Mouse (Mus musculus): ENCODE measurements at regions not wholly inside any gene's neighbourhood (a gene's known extent, or its start where the extent isn't known, plus 50 kb on each side); places are given as distances from the start of the nearest gene placed in this dataset.

DNA sequence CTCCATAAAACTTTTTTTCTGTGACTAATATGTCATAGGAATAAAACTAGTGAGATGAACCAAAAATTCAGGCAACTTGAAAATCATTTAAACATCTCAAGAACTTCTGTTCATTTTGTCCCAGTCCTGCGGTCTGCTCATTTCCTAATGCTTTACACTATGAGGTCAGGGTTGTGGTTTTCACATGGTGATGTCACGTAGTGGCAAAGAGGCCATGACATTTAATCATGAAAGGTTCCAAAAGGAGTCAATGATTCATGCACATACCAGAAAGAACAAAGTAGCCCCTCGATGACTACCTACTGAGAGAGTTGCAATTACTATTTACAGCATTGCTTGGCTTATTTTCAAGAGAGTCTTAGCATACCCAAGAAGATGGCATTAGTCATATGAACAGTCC, 233.6 kb upstream of the Defb41 start:
- no peaks in the 10 kb centered on the region for H3K4me1 ChIP-seq (replicated peaks; ENCODE audit: low read depth, low read length)
- no peak for TF ChIP-seq NANOG (IDR thresholded peaks at IDR 0.05; ENCODE audit: borderline replicate concordance, low read length)
- no peaks in the 10 kb centered on the region for H3K36me3 ChIP-seq (ENCODE audit: insufficient read depth, low read length)
- H3K27me3 ChIP-seq (ENCODE audit: insufficient read depth, low read length) = no peaks in the 10 kb centered on the region
- no peaks in the 10 kb centered on the region for H3K9me3 ChIP-seq (ENCODE audit: low read length)
- no peak overlapping the region for H3K4me3 ChIP-seq (replicated peaks; ENCODE audit: low read length)

DNA sequence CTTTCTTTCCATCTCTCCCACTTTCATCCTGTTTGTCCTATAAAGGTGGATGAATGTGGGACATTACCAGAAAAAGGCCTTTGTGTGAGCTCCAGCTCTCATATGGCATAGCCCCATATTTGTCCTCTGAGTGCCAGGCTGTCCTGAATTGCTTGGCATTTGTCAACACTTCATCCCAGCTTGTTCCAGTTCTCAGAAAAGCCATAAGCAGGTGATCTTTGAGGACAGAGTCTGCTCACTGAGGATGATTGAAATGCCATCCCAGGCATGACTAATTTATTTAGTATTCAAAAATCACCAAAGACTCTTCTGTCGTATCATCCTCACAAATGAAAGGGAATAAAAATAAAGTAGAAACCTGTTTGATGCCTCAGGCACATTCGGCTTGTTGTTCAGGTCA, 203.6 kb upstream of the Defb41 start:
- Histone ChIP-seq H3K36me3 (ENCODE audit: insufficient read depth, low read length) (no peaks in the 10 kb centered on the region), H3K9me3 (ENCODE audit: low read length) (no peaks in the 10 kb centered on the region), H3K4me1 (replicated peaks; ENCODE audit: low read depth, low read length) (no peaks in the 10 kb centered on the region), H3K4me3 (replicated peaks; ENCODE audit: low read length) (no peak overlapping the region), H3K27me3 (ENCODE audit: insufficient read depth, low read length) (no peaks in the 10 kb centered on the region)
- TF ChIP-seq NANOG (IDR thresholded peaks at IDR 0.05; ENCODE audit: borderline replicate concordance, low read length) = no peak
- no peak for TF ChIP-seq CTCF (conservative IDR thresholded peaks at IDR 0.05; ENCODE audit: low read length)
- no peak for TF ChIP-seq POU5F1 (IDR thresholded peaks at IDR 0.05; ENCODE audit: borderline replicate concordance, low read length)

GRCm38 (mm10) chr1:18465303-18465829, 200.4 kb upstream of the Defb41 start:
- H3K27me3 ChIP-seq (ENCODE audit: insufficient read depth, low read length) = no peaks in the 10 kb centered on the region
- H3K9me3 ChIP-seq (ENCODE audit: low read length) = no peaks in the 10 kb centered on the region
- H3K36me3 ChIP-seq (ENCODE audit: insufficient read depth, low read length) = no peaks in the 10 kb centered on the region
- H3K4me3 ChIP-seq (replicated peaks; ENCODE audit: low read length) = no peak overlapping the region
- H3K4me1 ChIP-seq (replicated peaks; ENCODE audit: low read depth, low read length) = no peaks in the 10 kb centered on the region
- TF ChIP-seq POU5F1 (IDR thresholded peaks at IDR 0.05; ENCODE audit: borderline replicate concordance, low read length) (no peak), NANOG (IDR thresholded peaks at IDR 0.05; ENCODE audit: borderline replicate concordance, low read length) (no peak), CTCF (conservative IDR thresholded peaks at IDR 0.05; ENCODE audit: low read length) (no peak)

DNA sequence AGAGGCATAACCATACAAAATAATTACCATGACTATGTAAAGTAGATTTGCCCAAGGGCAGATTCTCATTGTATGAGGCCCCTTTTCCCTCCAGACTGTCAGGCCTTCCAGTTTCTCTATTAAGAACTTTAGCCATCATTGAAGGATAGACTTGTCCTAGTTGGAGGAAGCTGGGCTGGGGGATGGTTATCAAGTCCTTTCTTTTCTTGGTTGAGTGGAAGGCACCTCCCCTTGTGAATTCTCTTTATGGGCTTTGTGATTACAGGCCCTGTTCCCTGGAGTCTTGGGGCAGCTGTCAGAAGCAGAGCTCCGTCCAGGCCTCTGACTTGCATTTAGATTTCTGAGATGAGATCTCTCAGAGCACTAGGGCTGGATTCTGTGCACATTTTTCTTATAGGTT, 198.3 kb upstream of the Defb41 start:
- Histone ChIP-seq H3K9me3 (ENCODE audit: low read length) (no peaks in the 10 kb centered on the region), H3K36me3 (ENCODE audit: insufficient read depth, low read length) (no peaks in the 10 kb centered on the region), H3K27me3 (ENCODE audit: insufficient read depth, low read length) (no peaks in the 10 kb centered on the region), H3K4me3 (replicated peaks; ENCODE audit: low read length) (no peak overlapping the region), H3K4me1 (replicated peaks; ENCODE audit: low read depth, low read length) (no peaks in the 10 kb centered on the region)
- TF ChIP-seq NANOG (IDR thresholded peaks at IDR 0.05; ENCODE audit: borderline replicate concordance, low read length) = no peak
- TF ChIP-seq POU5F1 (IDR thresholded peaks at IDR 0.05; ENCODE audit: borderline replicate concordance, low read length) = no peak
- TF ChIP-seq CTCF (conservative IDR thresholded peaks at IDR 0.05; ENCODE audit: low read length) = no peak

DNA sequence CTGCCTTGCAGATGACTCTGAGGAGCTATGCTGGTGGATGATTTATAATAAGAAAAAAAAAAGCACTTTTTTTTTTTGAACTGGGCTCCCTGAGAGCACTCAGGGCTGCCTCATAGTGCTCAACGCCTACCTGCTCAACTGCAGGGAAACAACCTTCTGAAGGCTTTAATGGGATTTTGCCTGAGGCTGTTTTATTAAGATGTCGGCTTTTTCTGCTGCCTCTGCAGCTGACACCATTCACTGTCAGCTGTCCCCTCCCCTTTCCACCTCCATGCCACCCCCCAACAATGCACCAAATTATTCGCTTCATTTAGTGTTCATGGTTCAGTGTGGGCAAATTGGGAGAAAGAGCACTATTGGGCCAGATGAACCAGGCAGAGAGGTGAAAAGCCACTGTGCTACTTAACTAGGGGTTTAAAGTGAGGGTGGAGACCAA, 151.4 kb upstream of the Defb41 start:
- no peaks in the 10 kb centered on the region for H3K9me3 ChIP-seq (ENCODE audit: low read length)
- TF ChIP-seq POU5F1 (IDR thresholded peaks at IDR 0.05; ENCODE audit: borderline replicate concordance, low read length) = no peak
- no peak for TF ChIP-seq CTCF (conservative IDR thresholded peaks at IDR 0.05; ENCODE audit: low read length)
- TF ChIP-seq NANOG (IDR thresholded peaks at IDR 0.05; ENCODE audit: borderline replicate concordance, low read length) = no peak
- H3K36me3 ChIP-seq (ENCODE audit: insufficient read depth, low read length) = no peaks in the 10 kb centered on the region
- H3K27me3 ChIP-seq (ENCODE audit: insufficient read depth, low read length) = no peaks in the 10 kb centered on the region
- H3K4me3 ChIP-seq (replicated peaks; ENCODE audit: low read length) = no peak overlapping the region
- H3K4me1 ChIP-seq (replicated peaks; ENCODE audit: low read depth, low read length) = no peaks in the 10 kb centered on the region

DNA sequence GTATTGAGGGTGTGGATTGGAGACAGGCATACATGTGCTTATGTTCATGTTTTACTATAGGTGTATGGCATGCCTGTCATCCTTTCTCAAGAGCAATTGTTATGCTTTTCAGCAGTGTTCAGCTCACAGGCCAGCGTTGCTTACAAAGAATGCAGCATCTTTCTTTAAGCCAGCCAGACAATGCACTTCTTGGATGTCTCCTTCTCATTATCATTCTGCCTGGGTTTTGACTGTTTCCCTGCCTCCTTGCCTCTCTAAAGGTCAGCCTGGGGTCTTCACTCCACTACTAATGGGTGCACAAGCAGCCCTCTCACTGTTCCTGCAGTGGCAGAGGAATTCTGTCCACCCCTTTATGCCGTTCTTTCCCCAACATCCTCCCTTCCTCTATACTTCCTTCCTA, 150.9 kb upstream of the Defb41 start:
- no peaks in the 10 kb centered on the region for H3K27me3 ChIP-seq (ENCODE audit: insufficient read depth, low read length)
- no peaks in the 10 kb centered on the region for H3K36me3 ChIP-seq (ENCODE audit: insufficient read depth, low read length)
- no peaks in the 10 kb centered on the region for H3K9me3 ChIP-seq (ENCODE audit: low read length)
- no peaks in the 10 kb centered on the region for H3K4me1 ChIP-seq (replicated peaks; ENCODE audit: low read depth, low read length)
- H3K4me3 ChIP-seq (replicated peaks; ENCODE audit: low read length) = no peak overlapping the region
- no peak for TF ChIP-seq CTCF (conservative IDR thresholded peaks at IDR 0.05; ENCODE audit: low read length)
- no peak for TF ChIP-seq NANOG (IDR thresholded peaks at IDR 0.05; ENCODE audit: borderline replicate concordance, low read length)
- no peak for TF ChIP-seq POU5F1 (IDR thresholded peaks at IDR 0.05; ENCODE audit: borderline replicate concordance, low read length)

- Histone ChIP-seq H3K4me1 (replicated peaks; ENCODE audit: low read depth, low read length) (no peaks in the 10 kb centered on the region), H3K4me3 (replicated peaks; ENCODE audit: low read length) (no peak overlapping the region), H3K27me3 (ENCODE audit: insufficient read depth, low read length) (no peaks in the 10 kb centered on the region), H3K9me3 (ENCODE audit: low read length) (no peaks in the 10 kb centered on the region), H3K36me3 (ENCODE audit: insufficient read depth, low read length) (no peaks in the 10 kb centered on the region)
- TF ChIP-seq CTCF (conservative IDR thresholded peaks at IDR 0.05; ENCODE audit: low read length) (peak; percentile 28), POU5F1 (IDR thresholded peaks at IDR 0.05; ENCODE audit: borderline replicate concordance, low read length) (no peak)
Observed at GRCm38 (mm10) chr1:18412746-18413145, 147.8 kb upstream of the Defb41 start.

GRCm38 (mm10) chr1:18389591-18389990, 124.7 kb upstream of the Defb41 start:
- TF ChIP-seq CTCF (conservative IDR thresholded peaks at IDR 0.05; ENCODE audit: low read length) (no peak), POU5F1 (IDR thresholded peaks at IDR 0.05; ENCODE audit: borderline replicate concordance, low read length) (no peak), NANOG (IDR thresholded peaks at IDR 0.05; ENCODE audit: borderline replicate concordance, low read length) (no peak)

DNA sequence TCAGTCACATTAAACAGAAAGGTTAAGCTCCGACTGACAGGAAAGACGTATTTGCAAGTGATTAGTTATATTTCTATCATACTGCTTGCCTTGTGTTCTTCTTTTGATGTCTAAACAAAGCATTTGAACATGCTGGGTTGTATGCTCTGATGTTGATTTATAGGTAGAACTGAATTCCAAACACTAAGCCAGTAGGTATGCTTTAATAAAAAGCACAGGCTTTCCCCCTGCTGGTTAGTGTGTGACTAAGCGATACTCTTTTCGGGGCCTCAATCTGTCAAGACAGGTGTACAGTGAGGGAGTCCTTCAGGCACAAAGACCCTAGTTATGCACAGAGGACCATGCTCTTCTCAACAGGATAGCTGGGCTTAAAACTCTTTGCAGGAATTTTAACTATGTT, 119.1 kb upstream of the Defb41 start:
- Histone ChIP-seq H3K36me3 (ENCODE audit: insufficient read depth, low read length) (no peaks in the 10 kb centered on the region), H3K9me3 (ENCODE audit: low read length) (no peaks in the 10 kb centered on the region), H3K27me3 (ENCODE audit: insufficient read depth, low read length) (no peaks in the 10 kb centered on the region), H3K4me1 (replicated peaks; ENCODE audit: low read depth, low read length) (no peaks in the 10 kb centered on the region), H3K4me3 (replicated peaks; ENCODE audit: low read length) (no peak overlapping the region)
- TF ChIP-seq NANOG (IDR thresholded peaks at IDR 0.05; ENCODE audit: borderline replicate concordance, low read length) (no peak), POU5F1 (IDR thresholded peaks at IDR 0.05; ENCODE audit: borderline replicate concordance, low read length) (no peak), CTCF (conservative IDR thresholded peaks at IDR 0.05; ENCODE audit: low read length) (no peak)

More at GRCm38 (mm10) chr1:18389591-18389990, 124.7 kb upstream of the Defb41 start:
- H3K27me3 ChIP-seq (ENCODE audit: insufficient read depth, low read length) = no peaks in the 10 kb centered on the region
- no peak overlapping the region for H3K4me3 ChIP-seq (replicated peaks; ENCODE audit: low read length)
- no peaks in the 10 kb centered on the region for H3K36me3 ChIP-seq (ENCODE audit: insufficient read depth, low read length)
- no peaks in the 10 kb centered on the region for H3K4me1 ChIP-seq (replicated peaks; ENCODE audit: low read depth, low read length)
- H3K9me3 ChIP-seq (ENCODE audit: low read length) = no peaks in the 10 kb centered on the region

All from E14TG2a.4 (cell line).